Mouse (Mus musculus): ENCODE results near the gene Dop1b.
A peak's percentile ranks its signal among the peaks of the same experiment; 100 is the strongest.

The Dop1b gene

DNA sequence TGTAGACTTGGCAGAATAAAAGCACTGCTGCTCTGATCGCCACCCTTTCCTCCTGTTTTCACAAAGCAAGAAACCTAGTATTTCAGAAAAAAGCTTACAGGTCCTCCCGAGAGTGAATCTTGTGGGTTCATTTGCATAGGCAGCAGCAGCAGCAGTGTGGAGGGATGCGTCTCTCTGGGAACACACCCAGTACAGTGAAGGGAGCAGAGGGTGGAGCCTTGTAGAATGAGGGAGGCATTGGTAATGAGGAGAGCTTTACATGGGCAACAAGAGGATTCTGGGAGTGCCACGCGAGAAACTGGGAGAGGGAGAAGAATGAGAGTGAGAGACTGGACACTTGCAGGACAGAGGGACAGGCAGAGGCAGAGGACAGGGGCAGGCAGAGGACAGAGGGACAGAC lies 2.7 kb downstream of the Dop1b start:
- DNase-seq, result no peak

DNA sequence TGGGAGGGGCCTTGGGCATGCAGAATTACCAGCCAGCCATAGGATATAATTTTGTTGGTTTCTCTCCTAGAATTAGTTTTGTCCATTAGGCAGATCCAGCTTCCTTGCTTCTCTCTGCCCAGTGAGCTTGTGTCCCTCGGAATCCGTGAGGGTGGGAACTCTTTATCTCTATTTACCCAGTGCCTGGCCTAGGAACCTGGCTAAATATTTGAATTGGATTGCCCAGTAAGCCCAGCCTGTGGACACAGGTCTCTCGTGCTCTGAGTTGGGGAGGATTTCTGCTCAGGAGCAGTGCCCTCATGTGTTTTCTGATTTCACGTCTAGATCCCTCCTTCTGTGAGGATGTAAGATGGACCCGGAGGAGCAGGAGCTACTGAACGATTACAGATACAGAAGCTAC lies 4.1 kb downstream of the Dop1b start:
- no peak for DNase-seq

DNA sequence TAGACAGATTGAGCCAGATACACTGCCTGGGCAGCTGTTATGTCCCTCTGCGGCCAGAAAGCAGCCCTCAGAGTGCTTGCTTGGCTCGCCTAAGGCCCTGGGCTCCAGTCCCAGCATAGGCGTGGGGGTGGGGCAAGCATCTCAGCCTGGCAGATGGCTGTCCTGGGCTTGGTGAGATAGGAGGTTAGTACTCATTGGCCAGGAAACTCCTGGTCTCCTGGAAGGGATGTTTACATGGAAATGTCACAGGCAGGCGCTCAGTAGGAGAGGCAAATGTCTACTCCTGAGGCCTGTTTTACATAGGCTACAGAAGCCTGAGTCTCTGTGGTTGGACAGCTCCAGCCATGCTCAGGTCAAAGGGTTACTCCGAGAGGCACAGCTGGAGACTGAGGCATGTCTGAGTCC lies 5.6 kb downstream of the Dop1b start:
- peak; percentile 82 to 89 for DNase-seq

DNA sequence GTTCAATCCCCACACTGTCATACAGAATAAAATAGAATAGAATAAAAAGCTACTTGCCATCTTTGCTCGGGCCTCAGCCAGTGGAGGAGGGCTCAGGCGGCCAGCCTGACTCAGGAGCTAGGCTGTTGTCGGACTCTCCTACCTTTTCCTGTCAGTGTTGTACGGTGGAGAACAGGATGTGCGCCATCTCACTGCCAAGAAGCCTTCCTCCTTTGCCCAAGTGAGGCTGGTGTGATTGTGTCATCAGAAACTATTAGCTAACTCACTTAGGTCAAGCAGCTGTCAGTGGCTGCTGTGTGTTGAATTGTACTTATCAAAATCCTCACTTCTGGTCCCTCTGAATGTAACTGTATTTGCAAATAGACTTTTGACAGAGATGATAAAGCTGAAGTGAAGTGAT lies 10.1 kb downstream of the Dop1b start:
- peak; percentile 49 to 55 for DNase-seq

DNA sequence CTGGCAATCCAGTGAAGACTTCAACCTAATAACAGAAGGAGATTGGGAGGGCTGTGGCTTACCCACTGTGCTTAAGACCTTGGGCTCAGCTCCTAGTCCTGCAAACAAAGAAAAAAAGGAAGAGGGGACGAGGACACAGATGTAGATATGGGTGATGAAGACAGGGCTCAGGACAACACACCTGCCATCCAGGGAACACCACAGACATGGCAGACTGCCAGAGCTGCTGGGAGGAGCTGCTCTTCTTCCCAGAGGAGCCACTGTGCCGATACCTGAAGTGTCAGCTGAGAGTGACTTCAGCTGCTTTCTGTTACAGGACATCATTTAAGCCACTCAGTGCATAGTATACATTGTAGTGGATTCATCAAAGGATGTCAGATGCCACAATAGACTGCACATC lies 10.8 kb downstream of the Dop1b start:
- no peak for DNase-seq

DNA sequence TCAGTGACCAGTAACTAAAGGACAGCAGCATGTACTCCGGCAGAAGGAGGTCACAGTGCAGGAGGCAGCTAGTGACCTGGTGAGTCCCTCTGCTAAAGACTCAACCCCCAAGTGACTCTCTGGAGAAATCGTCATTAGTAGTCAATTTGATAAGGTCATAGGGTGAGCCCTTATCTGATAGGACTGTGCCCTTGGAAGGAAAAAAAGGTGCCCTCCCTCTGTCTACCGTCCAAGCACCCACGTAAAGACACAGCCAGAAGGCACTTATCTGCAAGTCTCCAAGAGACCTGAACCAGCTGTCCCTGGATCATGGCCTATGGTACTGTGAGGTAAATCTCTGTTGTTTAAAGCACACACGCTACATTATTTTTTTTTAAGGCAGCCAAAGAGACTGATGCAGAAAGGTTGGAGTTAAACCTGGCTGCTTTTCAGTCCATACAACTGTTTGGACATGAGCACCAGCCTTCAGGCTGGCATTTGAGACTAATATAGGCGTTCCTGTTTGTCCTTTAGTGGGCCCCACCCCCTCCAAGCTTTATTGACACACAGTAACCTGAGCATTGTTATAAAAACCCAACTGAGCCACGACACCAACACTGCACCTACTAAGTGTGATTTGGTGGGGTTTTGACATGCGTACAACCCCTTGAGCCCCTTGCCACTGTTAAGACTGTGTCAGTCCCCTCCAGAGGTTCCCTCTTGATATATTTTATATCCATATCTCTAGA lies 13.9 kb downstream of the Dop1b start:
- DNase-seq, result no peak

DNA sequence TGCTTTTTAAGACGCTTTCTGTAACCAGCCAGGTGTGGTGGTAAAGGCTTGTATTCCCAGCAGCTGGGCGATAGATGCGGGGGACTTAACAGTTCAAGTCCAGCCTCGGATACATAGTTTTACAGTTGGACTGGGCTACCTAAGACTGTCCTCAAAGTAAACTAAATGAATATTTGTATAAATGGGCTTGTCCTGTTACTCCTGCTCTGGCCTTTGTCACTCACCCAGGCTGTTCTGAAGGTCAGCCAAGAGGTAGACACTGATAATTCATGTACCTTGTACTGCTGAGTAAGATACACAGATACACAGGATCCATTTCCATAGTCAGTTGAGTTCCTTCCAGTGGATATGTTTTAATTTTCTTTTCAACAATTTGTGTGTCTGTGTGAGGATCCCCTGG lies 14.5 kb downstream of the Dop1b start:
- DNase-seq, result no peak

DNA sequence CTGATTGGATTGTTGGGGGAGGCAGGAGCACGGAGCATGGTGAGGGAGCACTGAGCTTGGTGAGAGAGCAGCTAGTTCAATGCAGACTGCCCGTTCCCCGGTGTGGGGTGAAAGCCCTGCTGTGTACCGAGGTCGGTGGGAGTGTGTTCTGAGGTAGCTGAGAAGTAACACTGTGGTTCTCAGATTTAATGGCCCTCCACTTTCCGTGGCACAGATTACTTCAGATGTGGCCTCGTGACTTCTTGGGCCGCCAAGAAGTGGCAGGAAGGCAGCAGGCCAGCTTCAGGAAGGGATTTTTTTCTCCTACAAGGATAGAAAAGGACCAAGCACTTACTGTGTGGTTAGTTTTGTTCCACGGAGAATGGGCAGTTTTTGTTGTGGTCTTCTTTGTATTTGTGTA lies 17.0 kb downstream of the Dop1b start:
- peak in 1 of 2 experiments; percentile 47 for DNase-seq

DNA sequence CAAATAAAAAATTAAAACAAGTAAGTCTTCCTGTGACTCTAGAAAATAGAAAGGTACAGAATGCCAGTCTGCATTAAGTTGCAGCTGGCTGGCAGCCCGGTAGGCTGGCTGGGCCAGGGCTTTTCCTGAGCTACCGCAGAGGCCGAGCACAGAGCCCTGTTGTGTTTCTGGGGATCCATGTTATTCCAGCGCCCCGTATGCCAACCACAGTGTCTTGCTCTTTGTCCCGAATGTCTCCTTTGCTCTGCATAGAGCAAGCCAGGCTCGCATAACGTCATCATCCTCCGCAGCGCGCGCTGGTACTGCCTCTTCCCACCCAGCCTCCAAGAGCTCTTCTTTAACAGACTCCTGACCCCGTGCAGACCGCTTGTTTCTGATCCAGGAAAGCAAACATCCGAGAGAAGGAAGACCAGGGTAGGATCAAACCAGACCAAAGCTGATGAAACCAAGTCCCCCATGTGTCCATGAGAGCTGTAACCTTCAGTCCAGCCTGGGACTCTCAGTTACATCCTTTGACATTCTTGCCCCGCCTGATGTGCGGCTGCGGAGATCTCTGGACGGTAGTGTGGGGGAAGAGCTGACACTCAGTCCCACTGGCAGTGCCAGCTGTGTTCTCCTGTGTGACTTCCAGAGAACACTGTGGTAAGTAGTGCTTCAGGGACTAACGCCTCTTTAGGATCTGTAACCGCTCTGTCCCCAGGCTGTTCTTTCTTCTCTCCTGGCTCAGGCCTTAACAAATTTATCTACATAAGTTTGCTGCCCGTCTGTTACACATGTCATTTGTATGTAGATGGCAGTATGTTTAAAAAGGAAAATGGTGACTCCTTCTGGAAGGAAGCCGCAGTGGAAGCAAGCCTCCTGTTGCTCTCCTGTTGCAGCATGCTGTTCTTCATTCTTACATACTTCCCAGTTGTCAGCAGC lies 18.4 kb downstream of the Dop1b start:
- no peak for DNase-seq

DNA sequence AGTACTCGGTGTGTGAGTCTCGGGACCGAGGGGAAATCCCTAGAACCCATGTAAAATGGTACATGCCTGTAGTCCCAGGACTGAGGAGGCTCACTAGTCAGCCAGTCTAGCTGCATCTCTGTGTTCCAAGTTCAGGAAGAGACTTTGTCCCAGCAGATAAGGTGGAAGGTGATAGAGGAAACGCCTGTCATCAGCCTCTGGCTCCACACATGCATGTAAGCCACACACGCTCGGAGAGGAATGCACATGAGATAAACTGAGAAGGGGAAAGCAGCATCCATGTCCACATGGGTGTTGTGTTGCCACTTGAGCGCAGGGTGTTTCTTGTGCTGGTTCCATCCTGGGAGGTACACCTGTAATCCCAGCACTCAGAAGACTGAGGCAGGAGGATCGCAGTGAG lies 19.6 kb downstream of the Dop1b start:
- DNase-seq, result no peak

DNA sequence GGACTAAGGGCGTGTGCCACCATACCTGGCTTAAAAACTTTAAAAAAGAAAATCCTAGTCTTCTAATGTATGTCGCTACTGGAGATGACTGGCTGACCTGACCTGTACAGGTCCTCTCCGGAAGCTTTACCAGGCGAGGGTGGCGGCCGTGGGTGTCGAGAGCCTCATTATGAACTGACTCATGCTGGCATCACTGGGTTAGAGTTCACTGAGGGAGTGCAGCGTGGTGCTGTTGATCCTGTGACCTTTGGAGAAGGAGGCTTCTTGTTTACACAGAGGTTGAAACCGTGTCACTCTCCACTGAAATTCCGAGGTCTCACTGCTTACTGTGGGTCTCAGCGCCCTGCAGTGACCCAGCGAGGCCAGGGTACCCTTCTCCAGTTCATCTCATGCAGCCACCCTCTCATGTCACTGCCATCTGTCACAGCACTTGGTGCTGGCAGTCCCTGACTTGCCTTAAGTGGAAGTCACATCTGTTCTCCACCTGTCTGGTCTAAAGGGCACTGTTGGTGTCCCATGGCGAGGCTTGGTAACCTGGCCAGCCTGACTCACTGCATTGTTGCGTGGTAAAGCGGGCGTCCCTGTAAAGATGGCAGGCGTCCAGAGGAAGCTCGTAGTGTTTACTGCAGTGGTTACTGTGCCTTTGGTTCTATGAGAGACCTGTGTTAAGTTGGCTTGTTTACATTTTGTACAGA lies 21.3 kb downstream of the Dop1b start:
- DNase-seq, result peak in 1 of 2 experiments; percentile 43

DNA sequence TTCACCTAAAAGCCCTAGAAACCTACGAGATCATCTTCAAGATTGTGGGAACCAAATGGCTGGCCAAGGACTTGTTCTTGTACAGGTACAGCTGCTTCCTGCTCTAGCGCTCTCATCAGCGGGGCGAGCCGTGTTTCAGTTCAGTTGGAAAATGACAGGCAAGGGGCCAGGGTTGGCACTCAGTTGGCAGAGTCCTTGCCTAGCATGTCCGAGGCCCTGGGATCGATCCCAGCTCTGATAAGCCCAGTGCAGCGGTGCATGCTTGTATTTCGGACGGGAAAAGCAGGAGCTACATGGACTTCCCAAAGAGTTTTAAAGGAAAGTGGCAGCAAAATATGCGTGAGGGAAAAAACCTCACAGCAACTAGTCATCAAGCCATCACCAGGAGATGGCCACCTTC lies 27.5 kb downstream of the Dop1b start:
- DNase-seq, result no peak

DNA sequence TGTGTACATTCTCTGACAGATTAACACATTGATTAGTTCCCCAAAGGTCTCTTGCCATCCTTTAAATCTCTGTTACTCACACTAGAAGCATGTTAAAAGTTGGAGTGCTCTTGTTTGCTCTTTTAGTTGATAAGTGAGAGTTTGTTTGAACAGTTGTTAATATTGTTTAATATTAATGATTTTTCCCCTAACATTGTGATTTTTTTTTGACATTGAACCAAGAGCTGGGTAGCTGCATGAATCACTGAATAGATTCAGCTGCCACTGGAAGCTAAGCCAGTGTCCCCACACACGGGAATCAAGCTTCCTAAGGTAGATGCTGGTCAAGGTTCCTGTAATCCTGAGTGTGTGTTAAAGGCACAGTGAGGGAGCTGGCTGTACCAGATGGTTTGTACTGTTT lies 31.2 kb downstream of the Dop1b start:
- DNase-seq, result no peak

DNA sequence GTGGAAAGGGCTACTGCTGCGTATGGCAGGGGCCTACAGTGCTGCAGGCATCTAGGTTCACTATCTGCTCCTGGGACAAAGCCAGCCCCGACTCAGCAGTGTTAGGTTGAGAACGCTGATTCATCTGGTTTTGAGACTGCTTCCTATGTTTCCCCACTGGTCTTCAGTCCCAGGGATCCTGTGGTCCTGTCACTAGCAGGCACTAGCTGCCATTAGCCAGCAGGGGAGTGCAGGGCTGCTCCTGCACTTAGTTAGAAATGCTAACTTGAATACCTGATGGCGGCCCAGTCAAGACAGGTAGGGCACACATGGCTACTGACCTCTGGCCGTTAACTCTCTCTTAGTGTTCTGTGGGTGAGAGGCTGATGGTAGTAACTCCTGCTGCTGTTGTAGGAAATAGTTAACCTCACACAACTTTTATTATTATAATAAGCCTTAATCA lies 32.4 kb downstream of the Dop1b start:
- no peak for DNase-seq

DNA sequence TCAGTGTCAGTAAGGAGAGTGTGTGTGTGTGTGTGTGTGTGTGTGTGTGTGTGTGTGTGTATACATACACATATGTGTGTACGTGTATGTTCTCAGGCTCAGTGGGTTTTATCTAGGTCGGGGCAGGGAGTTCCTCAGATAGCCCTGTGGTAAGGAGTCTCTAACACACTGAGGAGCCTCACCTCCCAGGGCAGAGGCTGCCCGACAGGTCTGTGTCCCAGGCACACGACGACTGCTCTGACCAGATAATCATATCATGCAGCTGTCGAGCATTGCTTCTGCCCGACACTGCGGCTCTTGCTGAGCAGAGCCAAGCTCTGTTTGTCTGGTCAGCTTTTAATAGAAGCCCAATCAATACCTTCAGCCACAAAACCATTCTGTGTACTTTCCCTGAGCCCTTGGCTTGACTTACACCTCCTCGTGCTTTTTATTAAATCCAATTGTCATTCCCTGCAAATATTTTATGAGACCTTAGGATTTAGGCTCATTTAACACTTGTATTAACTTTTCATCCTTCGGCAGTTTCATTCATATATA lies 33.2 kb downstream of the Dop1b start:
- no peak for DNase-seq

DNA sequence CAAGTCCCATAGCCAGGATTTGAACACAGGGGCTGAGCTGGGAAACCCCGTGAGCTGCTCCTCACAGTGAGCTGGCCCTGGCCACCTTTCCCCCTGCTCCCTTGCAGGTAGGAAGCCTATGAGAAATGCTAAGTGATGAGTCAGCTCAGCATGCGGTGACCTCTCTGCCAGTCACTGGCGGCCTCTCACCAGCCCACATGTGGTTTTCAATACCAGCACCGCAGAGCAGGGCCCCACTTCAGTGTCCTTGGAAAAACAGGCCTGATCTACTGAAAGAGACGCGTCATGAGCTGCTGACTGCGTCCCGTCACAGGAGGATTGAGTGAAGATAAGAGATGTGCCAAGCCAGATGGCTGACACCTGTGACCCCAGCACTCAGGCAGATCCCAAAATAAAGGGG lies 34.7 kb downstream of the Dop1b start:
- no peak for DNase-seq

DNA sequence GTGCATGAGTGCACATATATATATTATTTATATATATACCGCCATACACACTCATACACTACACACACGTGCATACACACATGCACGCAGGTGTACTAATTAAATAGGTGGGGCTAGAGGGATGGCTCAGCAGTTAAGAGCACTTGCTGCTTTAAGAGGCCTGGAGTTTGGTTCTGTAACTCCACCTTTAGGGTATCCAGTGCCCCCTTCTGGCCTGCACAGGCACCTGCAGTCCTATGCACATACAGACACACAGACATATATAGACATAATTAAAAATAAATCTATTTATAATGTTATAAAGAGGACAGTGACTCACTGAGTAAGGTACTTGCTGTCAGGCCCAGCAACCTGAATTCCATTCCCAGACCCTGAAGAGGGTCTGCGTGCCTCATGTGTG lies 35.3 kb downstream of the Dop1b start:
- DNase-seq, result peak in 1 of 2 experiments; percentile 57

DNA sequence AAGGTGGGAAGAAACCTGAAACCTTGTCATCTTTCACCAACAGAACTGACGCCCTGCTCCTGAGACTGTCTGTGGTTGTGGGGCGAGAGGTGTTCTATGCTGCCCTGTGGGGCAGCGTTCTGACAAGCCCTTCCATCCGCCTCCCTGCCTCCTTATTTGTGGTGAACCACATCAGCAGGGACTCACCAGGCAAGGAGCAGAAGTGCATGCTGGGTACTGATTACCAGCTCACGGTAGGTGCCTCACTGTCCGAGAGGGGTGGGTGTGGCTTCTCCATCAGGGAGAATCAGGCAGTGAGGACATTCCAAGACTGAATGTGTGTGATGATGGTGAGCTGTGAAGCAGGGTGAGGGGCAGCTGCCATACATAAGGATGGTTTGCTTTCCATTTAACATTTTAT lies 35.7 kb downstream of the Dop1b start:
- no peak for DNase-seq

DNA sequence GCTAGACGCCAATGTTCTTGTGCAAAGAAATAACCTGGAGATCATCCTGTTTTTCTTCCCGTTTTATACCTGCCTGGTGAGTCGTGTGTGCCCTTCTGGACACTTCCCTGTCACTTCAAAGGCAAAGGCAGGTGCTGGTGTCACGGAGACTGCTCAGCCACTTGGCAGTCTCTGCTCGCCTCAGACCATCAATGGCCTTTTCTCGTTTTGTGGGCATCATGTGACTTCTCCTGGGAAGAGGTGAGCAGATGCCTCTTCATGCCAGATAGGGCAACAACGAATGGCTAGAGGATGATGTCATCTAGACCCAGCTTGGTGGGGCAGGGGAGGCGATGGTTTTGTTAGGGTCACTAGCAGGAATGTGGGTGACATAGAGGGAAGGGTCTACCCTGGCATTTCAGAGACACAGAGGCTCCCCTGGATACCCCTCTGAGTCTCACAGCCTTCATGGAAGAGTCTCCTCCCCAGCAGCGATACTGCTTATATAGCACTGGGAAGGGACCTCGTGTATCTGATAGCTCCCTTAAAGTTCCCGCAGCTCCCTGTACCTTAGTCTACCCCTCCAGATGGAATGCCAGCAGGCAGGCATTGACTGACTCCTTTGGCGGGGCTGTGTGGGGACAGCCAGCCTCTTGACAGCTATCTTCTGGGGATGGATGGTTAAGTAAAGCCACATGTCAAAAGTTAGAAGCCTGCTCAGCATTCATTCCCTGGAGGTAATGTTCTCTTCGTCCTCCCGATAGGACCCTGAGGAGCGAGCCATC lies 37.6 kb downstream of the Dop1b start:
- no peak for DNase-seq

DNA sequence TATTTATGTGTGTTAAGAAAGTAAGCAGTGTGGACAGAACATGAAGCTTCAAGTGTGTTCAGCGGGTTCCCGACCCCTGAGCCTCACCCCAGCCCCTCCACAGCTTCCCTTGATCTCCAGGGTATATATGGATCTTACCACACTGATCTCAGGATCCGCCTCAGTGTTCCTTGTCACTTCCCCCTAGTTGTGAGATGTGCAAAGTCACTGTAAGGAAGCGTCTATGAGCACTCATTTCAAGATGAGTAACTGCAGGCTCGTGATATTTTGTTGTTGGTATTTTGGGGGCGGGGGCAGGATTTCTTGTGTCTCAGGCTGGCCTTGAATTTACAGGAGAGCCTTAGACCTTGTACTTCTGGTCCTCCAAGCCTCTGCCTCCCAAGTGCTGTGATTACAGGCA lies 38.8 kb downstream of the Dop1b start:
- DNase-seq, result no peak

DNA sequence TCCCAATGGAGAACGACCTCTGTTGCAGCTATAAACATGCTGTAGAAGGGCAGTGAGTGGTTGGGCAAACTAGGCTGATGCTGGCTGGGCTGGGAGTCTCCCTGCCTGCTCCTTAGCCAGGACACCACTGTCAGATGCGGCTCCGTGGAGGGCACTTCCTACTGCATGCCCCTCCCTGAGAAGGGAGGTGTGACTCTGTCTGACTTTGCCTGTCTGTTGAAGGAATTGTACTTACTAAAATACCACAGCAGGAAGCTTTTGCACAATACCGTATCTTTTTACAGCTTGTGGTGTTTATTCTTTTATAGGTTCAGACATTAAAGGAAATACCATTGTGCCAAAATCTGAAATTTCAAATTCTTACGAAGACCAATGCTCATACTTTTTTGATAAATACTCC lies 40.1 kb downstream of the Dop1b start:
- DNase-seq, result peak in 1 of 2 experiments; percentile 14

DNA sequence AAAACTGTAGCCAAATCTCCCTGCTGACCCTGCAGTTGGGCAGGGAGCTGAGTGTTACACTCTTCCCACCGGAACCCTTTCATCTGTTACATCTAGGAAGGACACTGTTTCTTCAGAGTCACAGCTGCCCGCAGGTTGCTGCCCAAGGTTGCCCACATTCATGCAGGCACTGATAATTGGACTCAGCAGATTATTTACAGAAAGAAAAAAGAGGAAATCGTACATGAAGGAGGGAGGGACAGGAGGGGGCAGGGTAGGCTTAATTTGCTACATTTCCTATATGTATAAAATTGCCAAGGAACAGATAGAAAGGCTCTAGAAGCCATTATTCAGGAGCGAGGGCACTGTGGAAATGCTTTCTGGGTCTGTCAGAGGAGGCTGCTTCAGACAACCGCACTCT lies 44.9 kb downstream of the Dop1b start:
- no peak for DNase-seq

DNA sequence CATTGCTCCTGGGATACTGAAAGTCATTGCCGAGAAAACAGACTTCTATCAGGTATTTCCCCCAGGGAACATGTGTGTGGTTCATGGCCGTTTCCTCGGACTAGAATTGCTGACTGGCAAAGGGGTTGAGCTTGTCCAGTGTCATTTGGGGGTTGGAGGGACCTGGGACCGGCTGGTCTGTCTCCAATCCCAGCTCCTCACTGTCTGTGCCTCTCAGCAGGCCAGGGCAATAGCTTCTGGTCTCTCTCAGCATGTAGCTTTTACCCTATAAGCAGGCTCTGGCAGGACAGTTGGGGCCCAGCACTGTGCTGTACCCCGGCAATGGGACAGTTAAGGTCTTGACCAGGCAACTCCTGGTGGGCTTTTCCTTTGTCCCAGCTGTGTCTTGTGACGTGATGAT lies 51.7 kb downstream of the Dop1b start:
- peak in 1 of 2 experiments; percentile 48 for DNase-seq
